Mouse (Mus musculus) frontal cortex, adult 2 months (tissue): ENCODE results near the gene Cck. TPM values are rescaled to one million over a fixed set of nuclear protein-coding genes. Genes with fewer than 3 reads are reported as not detected.
A peak's percentile ranks its signal among the peaks of the same experiment; 100 is the strongest.

Source experiments
- DNase-seq, 2 experiments: peaks; one replicate each; pipeline ENCODE4 v3.0.0; 2022; ENCODE audit warnings: low spot score in 1 of 2; ENCODE audit errors: extremely low spot score in 1 of 2
- polyA plus RNA-seq: library from polyadenylated mRNA; depleted of rRNA; stranded (reverse); fragments of >200 nt; gene quantifications from 2 replicates; pipeline ENCODE4 v1.2.3, GENCODE M21; 2012; rRNA removed

The Cck gene
- polyA plus RNA-seq, 1 experiment, result 1,294 TPM

GRCm38 (mm10) chr9:121467460-121467859 lies 28.0 kb downstream of the Cck start:
- DNase-seq, result no peak

- DNase-seq, result no peak
Observed at GRCm38 (mm10) chr9:121460527-121460926, 35.0 kb downstream of the Cck start.

GRCm38 (mm10) chr9:121459950-121460349 lies 35.5 kb downstream of the Cck start:
- DNase-seq, result no peak

- DNase-seq, result peak in 1 of 2 experiments; percentile 61
Observed at GRCm38 (mm10) chr9:121458466-121458865, 37.0 kb downstream of the Cck start.

- no peak for DNase-seq
Observed at GRCm38 (mm10) chr9:121456739-121457515, 38.6 kb downstream of the Cck start.

GRCm38 (mm10) chr9:121454891-121455290 lies 40.6 kb downstream of the Cck start:
- DNase-seq, result no peak

- DNase-seq, result peak in 1 of 2 experiments; percentile 65
Observed at GRCm38 (mm10) chr9:121452342-121452942, 43.1 kb downstream of the Cck start.

- DNase-seq, result peak in 1 of 2 experiments; percentile 55
Observed at GRCm38 (mm10) chr9:121446431-121446831, 49.1 kb downstream of the Cck start.

- DNase-seq, result peak in 1 of 2 experiments; percentile 45
Observed at GRCm38 (mm10) chr9:121445364-121445763, 50.1 kb downstream of the Cck start.

GRCm38 (mm10) chr9:121444367-121444707 lies 51.2 kb downstream of the Cck start:
- DNase-seq, result no peak

GRCm38 (mm10) chr9:121443696-121444366 lies 51.7 kb downstream of the Cck start:
- peak in 1 of 2 experiments; percentile 27 for DNase-seq

- no peak for DNase-seq
Observed at GRCm38 (mm10) chr9:121442145-121442544, 53.3 kb downstream of the Cck start.

Other genes starting within 250 kb of the Cck start
- 5.9 and 6.2 TPM in 2 replicates for gene Ulk4, start 218.5 kb downstream of the Cck start, polyA plus RNA-seq
- gene Trak1, start 198.2 kb downstream of the Cck start, polyA plus RNA-seq, result 136 and 139 TPM in 2 replicates
- 0.54 and 1.3 TPM in 2 replicates for gene Lyzl4, start 146.4 kb upstream of the Cck start, polyA plus RNA-seq
- 15.4 and 16.9 TPM in 2 replicates for gene Vipr1, start 147.0 kb upstream of the Cck start, polyA plus RNA-seq
- gene Sec22c, start 209.8 kb upstream of the Cck start, polyA plus RNA-seq, result 14.6 and 16.9 TPM in 2 replicates
- 101 and 118 TPM in 2 replicates for gene Ss18l2, start 214.6 kb upstream of the Cck start, polyA plus RNA-seq
- 133 and 161 TPM in 2 replicates for gene Nktr, start 223.5 kb upstream of the Cck start, polyA plus RNA-seq